Mouse (Mus musculus) C2C12 (cell line): Measurements from ENCODE around the gene Hormad2. TPM values are rescaled to one million over a fixed set of nuclear protein-coding genes. Genes with fewer than 3 reads are reported as not detected.

Experiments
- H3K27me3 ChIP-seq: one replicate; pipeline ENCODE4 v1.6.1; 2011; ENCODE audit not compliant: control insufficient read depth, insufficient read depth, insufficient read length
- H3K36me3 ChIP-seq: one replicate; pipeline ENCODE4 v1.6.1; 2011; ENCODE audit not compliant: control insufficient read depth, insufficient read depth
- H3K4me3 ChIP-seq: one replicate; pipeline ENCODE4 v1.5.1; 2011; ENCODE audit warnings: mild to moderate bottlenecking, control low read depth; ENCODE audit not compliant: poor library complexity, insufficient read depth, severe bottlenecking
- H3K79me2 ChIP-seq: one replicate; pipeline ENCODE4 v1.6.1; 2011; ENCODE audit not compliant: control insufficient read depth, insufficient read depth
- H3K79me3 ChIP-seq: one replicate; pipeline ENCODE4 v1.6.1; 2011; ENCODE audit warnings: low read depth, control low read depth
- H3ac ChIP-seq: one replicate; pipeline ENCODE3; 2011; ENCODE audit warnings: low read depth; ENCODE audit not compliant: control insufficient read depth, insufficient read length
- CEBPB ChIP-seq: IDR thresholded peaks from one replicate; pipeline ENCODE4 v1.6.1; 2011; ENCODE audit warnings: low read depth, mild to moderate bottlenecking, control low read depth, moderate library complexity
- CTCF ChIP-seq: IDR thresholded peaks from one replicate; pipeline ENCODE4 v1.5.1; 2011; ENCODE audit not compliant: control insufficient read depth, insufficient read depth, insufficient read length
- FOSL1 ChIP-seq: IDR thresholded peaks from one replicate; pipeline ENCODE4 v1.8.0; 2011; ENCODE audit warnings: mild to moderate bottlenecking, low read length; ENCODE audit not compliant: poor library complexity, insufficient read depth, severe bottlenecking
- MAX ChIP-seq: IDR thresholded peaks from one replicate; pipeline ENCODE4 v1.6.1; 2011; ENCODE audit warnings: mild to moderate bottlenecking, control low read depth
- MYOD1 ChIP-seq: IDR thresholded peaks from one replicate; pipeline ENCODE4 v1.6.1; 2011; ENCODE audit warnings: low read depth; ENCODE audit not compliant: control insufficient read depth, insufficient read length
- MYOG ChIP-seq: IDR thresholded peaks from one replicate; pipeline ENCODE4 v1.6.1; 2011; ENCODE audit not compliant: control insufficient read depth, insufficient read length; ENCODE audit errors: extremely low read depth
- USF1 ChIP-seq: IDR thresholded peaks from one replicate; pipeline ENCODE4 v1.6.1; 2011; ENCODE audit warnings: low read depth, mild to moderate bottlenecking, control low read depth, moderate library complexity
- polyA plus RNA-seq: library from polyadenylated mRNA; unstranded; fragments of >200 nt; fragmentation: generic; extraction: Trizol; gene quantifications from one replicate; pipeline ENCODE4 v1.2.1, GENCODE M21; 2012; ENCODE audit warnings: missing spikeins

Gene Hormad2
- polyA plus RNA-seq, 1 experiment = not detected

DNA sequence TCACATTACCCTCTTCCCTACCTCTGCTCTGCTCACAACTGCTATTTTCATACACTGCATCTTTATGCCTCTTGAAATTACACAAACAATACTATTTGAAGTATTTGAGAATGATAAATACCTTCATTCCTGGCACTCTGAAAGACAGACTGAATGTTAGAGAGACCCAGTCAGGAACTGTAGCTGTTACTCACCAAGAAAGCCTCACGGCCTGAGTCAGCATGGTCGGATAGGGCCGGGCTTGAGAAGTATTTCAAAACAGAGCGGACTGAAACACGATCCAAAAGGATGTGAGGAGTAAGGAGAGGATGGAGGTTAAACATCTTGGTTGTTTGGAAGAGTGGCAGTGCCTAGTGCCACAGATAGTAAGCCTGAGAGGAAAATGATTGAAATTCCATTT, 39.7 kb downstream of the Hormad2 start:
- Histone ChIP-seq H3K4me3 (no peak overlapping the region), H3K79me3 (no peaks in the 10 kb centered on the region), H3K27me3 (no peaks in the 10 kb centered on the region), H3K79me2 (no peaks in the 10 kb centered on the region), H3ac (no peak overlapping the region), H3K36me3 (no peaks in the 10 kb centered on the region)
- no peak for TF ChIP-seq FOSL1
- peak; percentile 49 for TF ChIP-seq CEBPB

DNA sequence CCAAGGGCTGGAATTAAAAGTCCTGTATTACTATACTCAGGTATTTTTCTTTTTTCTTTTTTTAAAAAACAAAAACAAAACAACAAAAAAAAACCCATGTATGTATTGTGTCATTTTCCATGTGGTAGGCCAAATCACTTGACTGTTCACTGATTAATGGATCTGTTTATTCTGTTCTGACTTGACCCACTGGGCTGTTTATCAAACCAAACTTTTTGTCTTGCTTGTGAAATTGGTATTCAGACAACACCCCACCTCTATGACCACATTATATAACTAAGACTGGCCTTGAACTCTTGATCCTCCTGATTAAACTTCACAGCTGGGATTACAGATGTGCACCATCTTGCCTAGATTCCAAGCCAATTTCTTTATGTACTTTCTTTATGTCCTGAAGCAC, 46.7 kb downstream of the Hormad2 start:
- Histone ChIP-seq H3K79me3 (no peaks in the 10 kb centered on the region), H3ac (no peak overlapping the region), H3K36me3 (no peaks in the 10 kb centered on the region), H3K4me3 (no peak overlapping the region), H3K79me2 (no peaks in the 10 kb centered on the region), H3K27me3 (no peaks in the 10 kb centered on the region)
- no peak for TF ChIP-seq CTCF
- TF ChIP-seq MYOG = no peak
- TF ChIP-seq CEBPB = no peak
- no peak for TF ChIP-seq USF1
- TF ChIP-seq MAX = no peak
- TF ChIP-seq MYOD1 = no peak
- no peak for TF ChIP-seq FOSL1

GRCm38 (mm10) chr11:4388018-4388417, 52.9 kb downstream of the Hormad2 start:
- no peaks in the 10 kb centered on the region for H3K27me3 ChIP-seq
- H3ac ChIP-seq = no peak overlapping the region
- H3K36me3 ChIP-seq = no peaks in the 10 kb centered on the region
- TF ChIP-seq CTCF = no peak
- TF ChIP-seq USF1 = no peak
- TF ChIP-seq MYOD1 = no peak
- no peak for TF ChIP-seq FOSL1
- TF ChIP-seq CEBPB = no peak
- no peak for TF ChIP-seq MYOG
- TF ChIP-seq MAX = no peak
- H3K4me3 ChIP-seq = no peak overlapping the region
- no peaks in the 10 kb centered on the region for H3K79me3 ChIP-seq
- H3K79me2 ChIP-seq = no peaks in the 10 kb centered on the region

GRCm38 (mm10) chr11:4382321-4382720, 58.6 kb downstream of the Hormad2 start:
- Histone ChIP-seq H3K79me2 (no peaks in the 10 kb centered on the region), H3K36me3 (no peaks in the 10 kb centered on the region), H3K79me3 (no peaks in the 10 kb centered on the region), H3K27me3 (no peaks in the 10 kb centered on the region), H3ac (no peak overlapping the region), H3K4me3 (no peak overlapping the region)
- TF ChIP-seq USF1 = no peak
- TF ChIP-seq MYOD1 = no peak
- no peak for TF ChIP-seq MAX
- no peak for TF ChIP-seq CEBPB
- no peak for TF ChIP-seq CTCF
- TF ChIP-seq FOSL1 = no peak
- TF ChIP-seq MYOG = no peak

DNA sequence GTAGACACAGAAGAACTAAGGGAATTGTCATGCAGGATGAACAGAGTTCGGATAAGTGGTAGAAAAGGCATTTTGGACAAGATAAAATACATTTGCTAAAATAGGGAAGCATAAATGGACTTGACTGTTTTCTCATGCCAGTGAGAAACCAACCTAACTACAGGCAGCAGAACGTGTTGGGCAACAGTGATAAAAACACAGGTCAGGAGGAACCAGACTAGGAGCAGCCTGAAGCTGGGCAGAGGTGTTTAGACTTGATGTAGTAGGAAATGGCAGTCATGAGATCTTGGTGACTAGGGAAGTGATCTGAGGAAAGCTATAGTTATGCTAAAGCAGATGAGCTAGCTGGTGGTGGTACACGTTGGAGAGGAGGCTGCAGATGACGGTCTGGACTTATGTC, 61.0 kb downstream of the Hormad2 start:
- no peak overlapping the region for H3K4me3 ChIP-seq
- no peaks in the 10 kb centered on the region for H3K79me2 ChIP-seq
- no peaks in the 10 kb centered on the region for H3K27me3 ChIP-seq
- H3K36me3 ChIP-seq = no peaks in the 10 kb centered on the region
- no peak overlapping the region for H3ac ChIP-seq
- no peaks in the 10 kb centered on the region for H3K79me3 ChIP-seq
- TF ChIP-seq USF1 (no peak), MYOD1 (no peak), CTCF (no peak), MYOG (no peak), MAX (no peak), FOSL1 (no peak), CEBPB (no peak)

DNA sequence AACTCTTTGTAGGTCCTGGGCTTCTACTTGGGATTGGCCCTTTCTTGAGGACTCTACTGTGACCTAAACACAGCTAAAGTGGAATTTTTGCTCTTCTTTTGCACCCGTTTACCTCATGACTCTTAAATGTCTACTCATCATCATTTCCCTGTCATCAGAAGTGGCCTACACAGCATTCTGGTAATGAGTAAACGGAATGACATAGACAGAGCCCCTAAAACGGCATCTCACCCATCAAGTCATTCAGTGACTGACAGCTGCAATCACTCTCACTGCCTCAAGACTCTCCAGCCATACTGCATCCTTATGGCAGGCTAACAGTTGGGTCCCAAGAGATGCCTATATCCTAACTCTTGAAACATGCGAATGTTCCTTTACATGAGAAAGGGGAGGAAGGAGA, 74.5 kb downstream of the Hormad2 start:
- no peaks in the 10 kb centered on the region for H3K79me3 ChIP-seq
- no peaks in the 10 kb centered on the region for H3K79me2 ChIP-seq
- no peaks in the 10 kb centered on the region for H3K36me3 ChIP-seq
- TF ChIP-seq MAX (no peak), MYOD1 (no peak), FOSL1 (no peak), CEBPB (no peak), CTCF (no peak), USF1 (no peak), MYOG (no peak)
- H3K27me3 ChIP-seq = no peaks in the 10 kb centered on the region
- H3ac ChIP-seq = no peak overlapping the region
- no peak overlapping the region for H3K4me3 ChIP-seq
